Mouse (Mus musculus) kidney, postnatal 4 days (tissue): ENCODE measurements at regions not wholly inside any gene's neighbourhood (a gene's known extent, or its start where the extent isn't known, plus 50 kb on each side); places are given as distances from the start of the nearest gene placed in this dataset.

Source experiments
- DNase-seq, 2 experiments: peaks; one replicate each; pipeline ENCODE4 v3.0.0; 2021; ENCODE audit warnings: mixed read lengths in 2 of 2

- DNase-seq, result no peak
These were observed 57.1 kb upstream of the Fbxl4 start for GRCm38 (mm10) chr4:22300206-22300605.

GRCm38 (mm10) chr4:22301148-22301942, 56.0 kb upstream of the Fbxl4 start:
- no peak for DNase-seq

GRCm38 (mm10) chr4:22301943-22302215, 55.5 kb upstream of the Fbxl4 start:
- DNase-seq, result no peak

GRCm38 (mm10) chr4:22302262-22302661, 55.1 kb upstream of the Fbxl4 start:
- DNase-seq, result no peak
